Mouse (Mus musculus) ES-Bruce4 (cell line): ENCODE results near the gene Poc1b. TPM values are rescaled to one million over a fixed set of nuclear protein-coding genes. Genes with fewer than 3 reads are reported as not detected.
A peak's percentile ranks its signal among the peaks of the same experiment; 100 is the strongest.

Experiments
- H3K27ac ChIP-seq: 2 replicates; pipeline ENCODE4 v1.5.1; 2012; ENCODE audit warnings: low read length, inconsistent platforms; ENCODE audit not compliant: insufficient read depth
- H3K27me3 ChIP-seq: 2 replicates; pipeline ENCODE4 v1.6.1; 2012; ENCODE audit warnings: mild to moderate bottlenecking, low read length, inconsistent platforms; ENCODE audit not compliant: control insufficient read depth, poor library complexity, insufficient read depth, severe bottlenecking
- H3K36me3 ChIP-seq: 2 replicates; pipeline ENCODE4 v1.6.1; 2012; ENCODE audit warnings: inconsistent platforms, mild to moderate bottlenecking, low read length, moderate library complexity; ENCODE audit not compliant: control insufficient read depth, poor library complexity, insufficient read depth, severe bottlenecking
- H3K4me1 ChIP-seq: one replicate; pipeline ENCODE4 v1.8.1; 2011; ENCODE audit warnings: low read length; ENCODE audit not compliant: control insufficient read depth, insufficient read depth
- H3K4me3 ChIP-seq: 2 replicates; pipeline ENCODE4 v1.5.1; 2011; ENCODE audit warnings: low read depth, mild to moderate bottlenecking, low read length
- H3K9ac ChIP-seq: 2 replicates; pipeline ENCODE4 v1.6.1; 2012; ENCODE audit warnings: low read depth, mild to moderate bottlenecking, inconsistent platforms; ENCODE audit not compliant: poor library complexity, severe bottlenecking
- H3K9me3 ChIP-seq: replicated peaks from 2 replicates; pipeline ENCODE4 v1.6.1; 2012; ENCODE audit warnings: mild to moderate bottlenecking, low read length, inconsistent platforms; ENCODE audit not compliant: control insufficient read depth, poor library complexity, insufficient read depth, severe bottlenecking
- CTCF ChIP-seq: IDR thresholded peaks from one replicate; pipeline ENCODE4 v1.8.1; 2011; ENCODE audit warnings: low read depth, low read length
- EP300 ChIP-seq: IDR thresholded peaks from 2 replicates; pipeline ENCODE4 v1.6.1; 2011; ENCODE audit warnings: low read depth, low read length; ENCODE audit not compliant: insufficient read depth
- POLR2A ChIP-seq: IDR thresholded peaks from one replicate; pipeline ENCODE4 v1.8.1; 2011; ENCODE audit warnings: low read length; ENCODE audit not compliant: insufficient read depth
- polyA plus RNA-seq: library from polyadenylated mRNA; stranded (reverse); fragments of >200 nt; gene quantifications from 2 replicates; pipeline ENCODE4 v1.2.4, GENCODE M21; 2011; ENCODE audit warnings: low read depth; ENCODE audit not compliant: missing spikeins, insufficient read depth, insufficient read length

Gene Poc1b
- polyA plus RNA-seq, 1 experiment = 17.8 TPM

DNA sequence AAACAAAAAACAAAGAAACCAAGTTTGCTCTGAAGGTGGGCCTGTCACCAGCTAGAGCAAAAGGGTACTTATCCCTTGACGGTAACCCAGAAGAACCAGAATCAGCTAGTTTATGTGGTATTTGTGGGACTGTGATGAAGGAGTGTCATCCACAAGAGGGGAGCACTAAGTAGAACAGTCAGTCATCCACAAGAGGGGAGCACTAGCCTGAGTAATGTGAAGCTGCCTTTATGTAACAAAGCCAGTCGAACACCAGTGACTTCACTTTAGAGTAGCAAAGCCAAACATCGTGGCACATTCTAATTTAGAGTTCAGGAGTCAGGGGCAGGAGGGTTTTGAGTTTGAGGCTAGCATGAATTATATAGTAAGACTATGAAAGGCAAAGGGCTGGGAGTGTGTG lies 59.6 kb downstream of the Poc1b start:
- H3K9me3 ChIP-seq = no peaks in the 10 kb centered on the region
- H3K27ac ChIP-seq = no peak overlapping the region

DNA sequence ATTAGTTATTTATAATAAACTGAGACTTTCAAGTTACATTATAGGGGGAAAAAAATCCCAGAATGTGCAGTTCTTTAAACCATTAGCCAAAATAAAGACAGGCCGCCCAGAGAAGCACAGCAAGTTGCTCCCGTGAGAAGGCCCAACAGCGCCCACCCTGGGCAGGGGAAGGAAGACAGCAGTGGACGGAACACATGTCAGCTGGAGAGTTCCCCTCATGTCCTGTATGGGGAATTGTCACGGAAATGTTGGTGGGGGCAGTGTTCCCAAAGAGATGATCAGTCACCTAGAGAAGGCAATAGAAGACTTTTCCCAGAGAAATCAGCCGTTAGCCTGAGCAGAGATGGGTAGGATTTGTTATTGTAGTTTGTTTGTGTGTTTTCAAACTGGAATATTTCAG lies 61.6 kb downstream of the Poc1b start:
- Histone ChIP-seq H3K27ac (no peak overlapping the region), H3K4me1 (no peaks in the 10 kb centered on the region), H3K4me3 (no peak overlapping the region), H3K9me3 (no peaks in the 10 kb centered on the region), H3K36me3 (no peaks in the 10 kb centered on the region), H3K9ac (no peak overlapping the region), H3K27me3 (no peaks in the 10 kb centered on the region)
- TF ChIP-seq EP300 (no peak), CTCF (peak; percentile 36)

More for the DNA sequence above, 59.6 kb downstream of the Poc1b start:
- Histone ChIP-seq H3K4me1 (no peaks in the 10 kb centered on the region), H3K36me3 (no peaks in the 10 kb centered on the region), H3K9ac (no peak overlapping the region), H3K27me3 (no peaks in the 10 kb centered on the region), H3K4me3 (no peak overlapping the region)
- TF ChIP-seq CTCF (no peak), POLR2A (no peak), EP300 (no peak)

DNA sequence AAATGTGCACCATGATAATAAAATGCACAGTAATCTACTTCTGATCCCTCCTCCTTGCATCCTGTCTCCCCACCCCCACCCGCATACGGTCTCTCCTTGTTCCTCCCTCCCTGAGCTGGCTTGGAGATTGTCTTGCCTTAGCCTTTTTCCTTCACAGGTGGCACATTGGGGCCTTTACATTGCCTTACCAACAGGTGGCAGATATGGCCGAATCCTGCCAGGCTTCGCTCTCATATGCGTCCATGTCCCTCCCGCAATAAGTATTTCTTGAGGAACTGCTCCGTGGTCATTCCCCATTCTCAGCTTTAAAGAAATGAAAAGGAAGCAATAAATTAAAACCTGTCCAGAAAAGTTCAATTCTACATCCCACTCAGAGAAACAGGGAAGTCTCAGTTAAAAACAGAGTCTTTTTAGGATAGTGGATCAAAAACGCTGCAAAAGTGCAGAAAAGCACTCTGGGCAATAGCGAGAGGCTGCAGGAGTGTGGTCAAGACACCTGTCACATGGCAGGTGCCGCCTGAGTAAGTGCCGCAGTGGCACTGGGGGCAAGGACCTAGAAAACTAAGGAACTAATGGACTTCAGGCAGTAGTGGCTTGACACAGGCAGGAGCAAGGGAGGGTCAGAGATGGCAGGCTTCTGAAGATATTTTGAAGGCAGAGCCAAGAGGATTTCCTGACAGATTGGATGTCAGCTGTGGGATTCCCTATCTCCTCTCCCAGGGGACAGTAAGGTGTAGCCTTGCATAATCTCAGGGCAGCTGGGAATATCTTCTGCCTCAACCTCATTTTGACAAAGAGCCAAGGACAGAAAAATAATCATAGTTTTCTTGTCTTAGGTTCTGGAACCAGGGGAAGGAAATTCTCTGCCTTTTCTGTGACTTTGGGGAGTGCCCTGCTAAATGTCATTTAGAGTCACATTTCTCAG lies 62.3 kb downstream of the Poc1b start:
- H3K27ac ChIP-seq = no peak overlapping the region
- no peaks in the 10 kb centered on the region for H3K27me3 ChIP-seq
- TF ChIP-seq EP300 (no peak), POLR2A (no peak), CTCF (no peak)
- H3K36me3 ChIP-seq = no peaks in the 10 kb centered on the region
- H3K4me1 ChIP-seq = no peaks in the 10 kb centered on the region
- H3K4me3 ChIP-seq = no peak overlapping the region
- no peak overlapping the region for H3K9ac ChIP-seq
- H3K9me3 ChIP-seq = no peaks in the 10 kb centered on the region

DNA sequence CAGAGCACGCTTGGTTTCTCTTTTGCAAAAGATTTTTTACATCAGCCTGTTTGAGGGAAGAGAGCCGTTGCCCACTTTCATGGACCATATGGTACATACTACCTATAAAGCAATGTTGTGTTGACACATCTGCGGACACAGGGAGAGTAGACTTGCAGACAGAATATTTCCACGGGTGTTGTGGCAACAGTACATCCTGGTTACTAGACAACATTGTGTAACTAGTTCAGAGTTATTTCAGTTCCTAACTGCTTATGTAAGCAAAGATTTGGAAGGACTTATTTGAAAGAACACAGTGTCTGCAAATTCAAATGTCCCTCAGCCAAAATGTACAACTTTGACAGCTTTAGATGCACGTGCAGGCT lies 62.9 kb downstream of the Poc1b start:
- H3K27me3 ChIP-seq = no peaks in the 10 kb centered on the region
- no peak overlapping the region for H3K27ac ChIP-seq
- H3K9ac ChIP-seq = no peak overlapping the region
- no peaks in the 10 kb centered on the region for H3K4me1 ChIP-seq
- no peaks in the 10 kb centered on the region for H3K9me3 ChIP-seq
- H3K4me3 ChIP-seq = no peak overlapping the region
- no peak for TF ChIP-seq EP300
- TF ChIP-seq CTCF = no peak
- no peak for TF ChIP-seq POLR2A
- H3K36me3 ChIP-seq = no peaks in the 10 kb centered on the region

DNA sequence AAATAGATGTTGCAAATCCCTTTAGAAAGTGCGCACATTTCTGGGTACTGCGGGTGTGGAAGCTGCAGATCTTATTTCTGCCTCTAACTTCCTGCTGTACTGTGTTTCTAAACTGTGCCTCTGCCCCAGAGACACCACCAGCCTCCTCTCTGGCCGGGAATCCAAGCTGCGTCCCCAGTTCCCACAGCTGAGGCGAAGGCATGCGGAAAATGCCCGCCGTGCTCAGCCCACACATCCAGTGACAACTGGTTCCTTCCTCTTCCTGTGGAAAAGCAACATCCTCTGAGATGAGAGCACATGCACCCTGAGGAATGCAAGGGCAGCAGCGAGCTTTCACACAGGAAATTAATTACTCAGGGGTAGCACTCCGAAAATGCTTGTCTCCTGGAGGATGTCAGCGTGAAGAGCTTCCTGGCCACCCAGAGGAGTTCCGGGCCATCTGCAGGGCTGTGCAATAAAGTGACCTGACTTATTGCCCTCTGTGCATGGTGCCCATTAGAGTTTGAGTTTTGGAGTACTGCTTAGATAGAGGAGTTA lies 65.2 kb downstream of the Poc1b start:
- Histone ChIP-seq H3K27me3 (no peaks in the 10 kb centered on the region), H3K4me3 (no peak overlapping the region), H3K27ac (no peak overlapping the region), H3K36me3 (no peaks in the 10 kb centered on the region), H3K9ac (no peak overlapping the region), H3K9me3 (no peaks in the 10 kb centered on the region), H3K4me1 (no peaks in the 10 kb centered on the region)
- TF ChIP-seq POLR2A (no peak), CTCF (no peak), EP300 (no peak)

DNA sequence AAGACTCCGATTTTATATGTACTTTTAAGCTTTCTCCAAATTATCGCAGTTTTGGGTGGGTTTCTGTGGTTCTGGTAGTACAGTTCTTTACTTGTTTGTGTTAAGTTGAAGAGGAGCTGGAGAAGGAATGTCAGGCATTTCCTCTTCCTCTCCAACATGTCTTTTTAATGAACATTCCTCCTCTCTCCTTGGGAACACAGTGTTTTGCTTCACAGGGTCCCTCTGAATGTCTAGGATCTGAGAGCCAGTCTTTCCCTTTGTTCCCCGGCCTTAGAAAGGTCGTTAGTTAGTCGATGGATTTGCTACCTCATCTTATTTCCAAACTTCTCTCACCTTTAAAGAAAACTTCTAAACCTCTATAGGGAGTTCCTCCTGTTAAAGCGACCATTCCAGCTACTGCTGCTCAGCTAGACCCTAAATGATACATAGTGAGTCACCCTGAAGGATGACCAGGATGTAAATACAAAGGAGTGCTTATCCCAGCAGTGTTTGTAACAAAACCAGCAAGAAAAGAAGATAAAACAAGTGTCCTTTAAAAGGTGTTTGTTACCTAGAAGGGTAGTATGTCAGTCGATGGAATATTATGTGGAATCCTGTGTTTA lies 66.2 kb downstream of the Poc1b start:
- TF ChIP-seq CTCF = no peak
- TF ChIP-seq EP300 = no peak
- no peak for TF ChIP-seq POLR2A
- Histone ChIP-seq H3K27me3 (no peaks in the 10 kb centered on the region), H3K9me3 (no peaks in the 10 kb centered on the region), H3K9ac (no peak overlapping the region), H3K4me1 (no peaks in the 10 kb centered on the region), H3K27ac (no peak overlapping the region), H3K36me3 (no peaks in the 10 kb centered on the region), H3K4me3 (no peak overlapping the region)
